Mouse (Mus musculus) lung, adult 2 months (tissue): Measurements from ENCODE around the gene Stra6l. TPM values are rescaled to one million over a fixed set of nuclear protein-coding genes. Genes with fewer than 3 reads are reported as not detected.

Source experiments
- DNase-seq: peaks from one replicate; pipeline ENCODE4 v3.0.0; 2022
- H3K4me1 ChIP-seq: fragments of 200-500 bp; 2 replicates; pipeline ENCODE4 v1.6.1; 2011; ENCODE audit warnings: low read length; ENCODE audit not compliant: control insufficient read depth, insufficient read depth
- H3K4me3 ChIP-seq: fragments of 200-500 bp; replicated peaks from 2 replicates; pipeline ENCODE3; 2011; ENCODE audit warnings: low read depth, mild to moderate bottlenecking, control low read depth, low read length; ENCODE audit errors: extremely low read depth
- CTCF ChIP-seq: fragments of 200-500 bp; IDR thresholded peaks from 2 replicates; pipeline ENCODE4 v1.5.1; 2011; ENCODE audit warnings: mild to moderate bottlenecking, low read length, control low read depth; ENCODE audit not compliant: insufficient read depth
- POLR2A ChIP-seq: fragments of 200-500 bp; IDR thresholded peaks from 2 replicates; pipeline ENCODE4 v1.6.1; 2011; ENCODE audit warnings: low read depth, mild to moderate bottlenecking, control low read depth, low read length, borderline replicate concordance; ENCODE audit errors: extremely low read depth
- WGBS: fragments of 180-500 bp; shearing (Covaris S2); methylation state at CpG from one replicate; pipeline ENCODE4 v1.1.7; 2018; 5-methylcytosine and 5-hydroxymethylcytosine counted together
- polyA plus RNA-seq: library from polyadenylated mRNA; depleted of rRNA; stranded (reverse); fragments of >200 nt; gene quantifications from 2 replicates; pipeline ENCODE4 v1.2.3, GENCODE M21; 2012; rRNA removed

Stra6l gene
- polyA plus RNA-seq, 1 experiment, result 1.2 TPM

DNA sequence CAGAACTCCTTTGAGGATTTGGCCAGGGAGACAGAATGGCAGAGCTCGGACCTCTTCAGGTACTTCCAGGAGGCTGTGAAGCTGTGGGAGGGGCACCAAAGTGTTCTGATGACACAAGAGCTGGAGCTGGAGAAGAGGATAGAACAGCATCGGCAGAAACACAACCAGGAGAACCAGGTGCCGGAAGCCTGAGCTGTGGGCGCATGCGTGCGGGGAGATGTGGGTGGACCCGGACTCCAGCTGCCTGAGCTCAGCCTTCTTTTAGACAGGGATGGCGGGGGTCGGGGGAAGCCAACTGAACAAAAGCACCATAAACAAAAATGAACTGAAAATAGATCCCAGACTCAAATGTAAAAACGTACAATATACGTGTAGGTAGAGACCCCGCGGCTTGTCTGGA is 60.8 kb downstream of the Stra6l start:
- TF ChIP-seq POLR2A, result no peak
- no peak for TF ChIP-seq CTCF
- H3K4me3 ChIP-seq, result no peak overlapping the region
- no peaks in the 10 kb centered on the region for H3K4me1 ChIP-seq
- WGBS, result 75% methylated on average over 13 of the region's 13 CpGs
- DNase-seq, result no peak

DNA sequence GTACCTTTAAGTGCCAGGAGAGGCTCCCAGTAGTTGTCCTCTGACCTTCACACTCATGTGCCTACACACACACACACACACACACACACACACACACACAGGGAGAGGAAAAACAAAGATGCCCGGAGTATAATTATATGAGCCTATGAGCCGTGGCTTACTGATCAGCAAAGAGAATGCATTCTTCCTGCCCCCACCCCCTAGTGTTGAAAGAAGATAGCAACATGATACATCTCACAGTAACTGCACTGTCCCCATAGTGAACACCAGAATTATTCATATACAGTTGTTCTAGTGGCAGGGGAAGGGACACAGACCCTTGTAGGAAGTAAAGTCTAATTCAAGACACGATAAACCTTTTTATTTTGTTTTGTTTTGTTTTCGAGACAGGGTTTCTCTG is 61.5 kb downstream of the Stra6l start:
- TF ChIP-seq CTCF, result no peak
- DNase-seq, result no peak
- Histone ChIP-seq H3K4me1 (no peaks in the 10 kb centered on the region), H3K4me3 (no peak overlapping the region)
- WGBS, result 64% methylated on average over 4 of the region's 4 CpGs

- WGBS, result 74% methylated on average over 5 of the region's 5 CpGs
- no peak for DNase-seq
- Histone ChIP-seq H3K4me1 (no peaks in the 10 kb centered on the region), H3K4me3 (no peak overlapping the region)
- no peak for TF ChIP-seq POLR2A
- no peak for TF ChIP-seq CTCF
These were observed 62.8 kb downstream of the Stra6l start for GRCm38 (mm10) chr4:45911256-45911655.

GRCm38 (mm10) chr4:45911876-45912275 is 63.4 kb downstream of the Stra6l start:
- Histone ChIP-seq H3K4me3 (no peak overlapping the region), H3K4me1 (no peaks in the 10 kb centered on the region)
- no peak for TF ChIP-seq CTCF
- TF ChIP-seq POLR2A, result no peak
- DNase-seq, result no peak
- 88% methylated on average over 4 of the region's 4 CpGs for WGBS

- Histone ChIP-seq H3K4me3 (no peak overlapping the region), H3K4me1 (no peaks in the 10 kb centered on the region)
- no peak for DNase-seq
- 61% methylated on average over 7 of the region's 7 CpGs for WGBS
- TF ChIP-seq POLR2A, result no peak
- TF ChIP-seq CTCF, result no peak
These were observed 68.6 kb downstream of the Stra6l start for GRCm38 (mm10) chr4:45917091-45917490.

DNA sequence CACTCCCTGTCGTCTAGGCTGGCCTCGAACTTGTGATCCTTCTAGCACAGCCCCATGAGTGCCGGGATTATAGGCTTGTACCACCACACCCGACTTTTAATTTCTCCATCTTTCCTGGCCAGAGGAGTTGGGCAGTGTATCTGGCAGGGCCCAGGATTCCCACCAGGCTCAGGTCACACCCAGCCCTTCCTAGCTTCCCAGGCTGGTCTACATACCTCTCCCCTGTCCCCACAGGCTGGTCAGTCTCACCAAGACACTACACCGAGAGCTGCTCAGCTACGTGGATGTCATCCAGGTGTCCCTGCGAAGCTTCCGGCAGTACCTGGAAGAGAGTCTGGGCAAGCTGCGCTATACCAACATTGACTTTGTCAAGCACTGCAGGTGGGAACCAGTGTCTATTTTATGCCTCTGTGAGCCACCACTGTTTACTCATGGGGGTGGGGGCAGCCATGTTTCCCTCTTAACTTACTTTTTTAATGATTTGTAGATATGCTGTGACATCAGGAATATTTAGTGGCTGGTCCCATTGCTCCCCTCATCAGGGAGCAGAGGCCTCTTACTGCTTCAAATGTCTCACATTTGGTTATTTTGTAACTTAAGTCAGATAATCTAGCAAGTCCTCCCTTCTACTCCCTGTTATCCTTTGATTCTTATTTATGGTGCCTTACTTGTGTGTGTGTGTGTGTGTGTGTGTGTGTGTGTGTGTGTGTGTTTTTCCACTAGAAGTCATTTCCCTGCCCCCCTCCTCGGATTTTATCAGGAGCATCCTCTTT is 73.4 kb downstream of the Stra6l start:
- no peak for TF ChIP-seq POLR2A
- TF ChIP-seq CTCF, result no peak
- no peak overlapping the region for H3K4me3 ChIP-seq
- WGBS, result 77% methylated on average over 10 of the region's 10 CpGs

GRCm38 (mm10) chr4:45924011-45924410 is 75.5 kb downstream of the Stra6l start:
- no peaks in the 10 kb centered on the region for H3K4me1 ChIP-seq
- 85% methylated on average over 4 of the region's 4 CpGs for WGBS
- TF ChIP-seq CTCF, result no peak
- no peak for TF ChIP-seq POLR2A
- no peak overlapping the region for H3K4me3 ChIP-seq
- no peak for DNase-seq

More for the DNA sequence above, 73.4 kb downstream of the Stra6l start:
- DNase-seq, result no peak
- no peaks in the 10 kb centered on the region for H3K4me1 ChIP-seq

DNA sequence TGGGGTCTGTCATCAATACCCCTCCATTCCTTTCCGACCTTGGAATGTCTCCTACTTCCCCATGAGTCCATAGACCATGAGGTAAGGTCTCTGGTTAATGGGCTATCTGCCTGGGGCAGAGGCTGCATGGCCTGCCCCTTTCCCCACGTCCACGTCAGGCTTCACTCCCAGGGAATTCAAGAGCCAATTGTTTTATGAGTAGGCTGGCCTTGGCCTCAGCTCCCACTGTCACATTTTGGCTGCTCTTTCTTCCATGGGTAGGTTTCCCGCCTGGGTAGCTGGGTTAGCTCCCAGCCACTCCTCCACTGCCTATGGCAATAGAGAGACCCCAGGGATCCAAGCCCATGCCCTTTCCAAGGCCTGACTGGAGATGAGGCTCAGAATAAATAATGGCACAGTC is 80.1 kb downstream of the Stra6l start:
- DNase-seq, result no peak
- Histone ChIP-seq H3K4me3 (no peak overlapping the region), H3K4me1 (no peaks in the 10 kb centered on the region)
- TF ChIP-seq CTCF, result no peak
- no peak for TF ChIP-seq POLR2A
- WGBS, result 83% methylated on average over 4 of the region's 4 CpGs

Other genes with a start within 250 kb of the Stra6l start
- gene Aldh1b1, start 49.6 kb upstream of the Stra6l start, polyA plus RNA-seq, result 3.1 and 3.9 TPM in 2 replicates
- 0.18 and 0.28 TPM in 2 replicates for gene Igfbpl1, start 21.7 kb upstream of the Stra6l start, polyA plus RNA-seq
- gene Ccdc180, start 41.6 kb downstream of the Stra6l start, polyA plus RNA-seq, result 1.4 and 2.4 TPM in 2 replicates
- 12.6 and 19.1 TPM in 2 replicates for gene Tdrd7, start 116.7 kb downstream of the Stra6l start, polyA plus RNA-seq
- 17.1 and 22.3 TPM in 2 replicates for gene Tmod1, start 190.3 kb downstream of the Stra6l start, polyA plus RNA-seq